Mouse (Mus musculus): Measurements from ENCODE around the gene Shisa8.

Gene Shisa8

DNA sequence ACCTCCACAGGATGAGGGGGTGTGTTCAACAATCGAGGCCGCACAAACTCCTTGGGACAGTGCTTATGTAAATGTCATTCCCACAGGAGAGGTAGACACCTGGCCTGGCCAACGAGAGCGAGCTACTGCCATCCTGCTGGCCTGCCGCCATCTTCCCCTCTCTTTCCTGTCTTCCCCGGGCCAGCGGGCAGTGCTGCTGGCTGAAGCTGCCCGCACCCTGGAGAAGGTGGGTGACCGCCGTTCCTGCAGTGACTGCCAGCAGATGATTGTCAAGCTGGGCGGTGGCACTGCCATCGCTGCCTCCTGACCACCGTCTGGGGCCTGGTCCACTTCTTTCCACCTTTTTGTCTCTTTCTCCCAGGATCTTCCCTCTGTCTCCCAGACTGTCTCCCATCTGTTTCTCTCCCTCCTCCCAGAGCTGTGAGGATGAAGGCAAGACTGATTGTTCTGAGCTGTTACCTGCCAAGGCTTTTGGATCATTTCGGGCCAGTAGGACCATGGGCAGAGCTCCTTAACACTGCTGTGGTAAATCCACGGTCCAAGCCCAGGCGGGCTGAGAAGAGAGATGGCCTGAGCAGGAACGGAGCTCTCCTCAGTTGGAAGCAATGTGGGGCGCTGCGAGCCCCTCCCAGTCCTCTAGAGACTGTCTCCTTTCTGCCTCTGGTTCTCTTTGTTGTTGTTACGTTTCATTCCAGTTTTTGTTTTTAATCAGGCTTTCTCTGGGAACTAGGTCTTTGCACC is 8.8 kb downstream of the Shisa8 start:
- DNase-seq = no peak

DNA sequence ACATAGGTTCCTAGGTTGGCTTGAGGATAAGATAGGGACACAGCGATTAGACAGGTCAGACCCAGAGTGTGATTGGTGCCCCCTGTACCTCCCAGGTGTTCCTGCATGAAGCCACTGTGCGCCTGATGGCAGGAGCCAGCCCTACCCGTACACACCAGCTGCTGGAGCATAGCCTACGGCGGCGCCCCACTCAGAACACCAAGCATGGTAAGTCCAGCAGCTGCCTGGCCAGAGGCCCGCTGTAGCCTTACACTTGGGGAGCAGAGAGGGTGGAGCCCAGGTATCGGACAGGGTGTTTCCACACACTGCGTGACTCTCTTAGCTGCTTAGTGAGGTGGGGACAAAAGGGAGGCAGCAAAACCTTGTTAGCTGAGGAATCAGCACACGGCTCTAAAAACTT is 9.5 kb downstream of the Shisa8 start:
- no peak for DNase-seq

DNA sequence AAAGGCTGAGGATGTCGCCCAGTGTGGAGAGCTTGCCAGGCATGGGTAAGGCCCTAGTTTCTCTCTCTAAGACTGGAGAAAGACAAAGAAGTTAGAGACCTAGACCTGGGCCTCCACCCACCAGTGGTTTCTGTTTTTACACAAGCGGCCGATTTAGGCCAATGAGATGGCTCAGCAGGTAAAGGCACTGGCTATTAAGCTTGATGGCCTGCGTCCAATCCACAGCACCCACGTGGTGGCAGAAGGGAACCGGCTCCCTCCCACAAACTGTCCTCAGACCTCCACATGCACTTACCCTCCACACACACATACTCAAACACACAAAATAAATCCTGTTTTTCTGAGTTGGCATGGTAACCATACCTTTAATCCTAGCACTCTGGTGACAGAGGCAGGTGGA is 10.5 kb downstream of the Shisa8 start:
- DNase-seq = no peak

DNA sequence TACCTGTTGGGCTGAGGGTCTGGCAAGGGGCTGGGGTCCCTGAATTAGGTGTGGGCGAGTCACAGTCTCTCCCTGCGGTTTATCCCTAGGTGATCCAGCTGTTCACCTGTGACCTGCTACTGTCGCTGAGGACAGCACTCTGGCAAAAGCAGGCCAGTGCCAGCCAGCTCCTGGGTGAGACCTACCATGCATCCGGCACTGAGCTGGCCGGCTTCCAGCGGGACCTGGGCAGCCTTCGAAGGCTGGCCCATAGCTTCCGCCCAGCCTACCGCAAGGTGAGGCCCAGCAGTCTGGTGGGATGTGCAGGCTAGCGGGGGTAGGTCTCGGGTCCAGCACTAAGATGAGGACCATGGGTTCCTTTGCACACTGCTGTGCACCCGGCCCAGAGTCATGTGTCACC is 13.1 kb downstream of the Shisa8 start:
- no peak for DNase-seq

DNA sequence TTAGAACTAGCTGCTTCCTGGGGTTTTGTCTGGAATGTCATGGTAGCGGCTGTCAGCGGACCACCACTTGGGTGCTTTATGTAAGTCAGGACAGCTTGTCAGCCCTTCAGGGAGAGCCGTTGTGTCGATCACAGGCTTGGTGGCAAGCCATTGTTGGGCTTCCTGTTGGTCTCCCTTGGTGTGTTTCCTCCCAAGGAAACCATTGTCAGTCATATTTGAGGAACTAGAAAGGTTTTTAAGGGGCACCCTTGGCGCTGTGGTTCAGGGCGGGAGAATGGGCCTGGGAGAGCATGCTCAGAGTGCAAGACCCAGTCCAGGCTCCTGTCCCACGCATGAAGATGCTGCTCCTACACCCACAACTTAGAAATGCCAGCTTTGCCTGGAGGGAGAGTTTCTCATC is 14.3 kb downstream of the Shisa8 start:
- DNase-seq = no peak

DNA sequence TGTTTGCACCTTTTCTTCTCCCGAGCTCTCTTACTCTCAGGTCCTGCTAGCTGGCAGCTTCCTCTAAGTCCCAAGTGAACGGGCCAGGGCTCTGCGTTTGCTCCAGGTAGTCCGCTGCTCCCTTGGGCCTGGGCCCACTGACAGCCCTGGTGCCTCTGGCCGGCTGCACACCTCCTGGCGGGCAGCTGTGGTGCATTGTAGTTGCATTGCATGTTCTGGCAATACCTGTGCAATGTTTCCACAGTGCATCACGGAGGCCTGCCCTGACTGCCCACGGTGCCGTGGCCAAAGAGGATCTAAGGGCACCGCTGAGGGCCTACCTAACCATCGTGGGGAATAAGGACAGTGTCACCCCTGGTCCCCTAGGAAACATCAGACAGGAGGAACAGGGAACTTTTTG is 14.7 kb downstream of the Shisa8 start:
- no peak for DNase-seq

DNA sequence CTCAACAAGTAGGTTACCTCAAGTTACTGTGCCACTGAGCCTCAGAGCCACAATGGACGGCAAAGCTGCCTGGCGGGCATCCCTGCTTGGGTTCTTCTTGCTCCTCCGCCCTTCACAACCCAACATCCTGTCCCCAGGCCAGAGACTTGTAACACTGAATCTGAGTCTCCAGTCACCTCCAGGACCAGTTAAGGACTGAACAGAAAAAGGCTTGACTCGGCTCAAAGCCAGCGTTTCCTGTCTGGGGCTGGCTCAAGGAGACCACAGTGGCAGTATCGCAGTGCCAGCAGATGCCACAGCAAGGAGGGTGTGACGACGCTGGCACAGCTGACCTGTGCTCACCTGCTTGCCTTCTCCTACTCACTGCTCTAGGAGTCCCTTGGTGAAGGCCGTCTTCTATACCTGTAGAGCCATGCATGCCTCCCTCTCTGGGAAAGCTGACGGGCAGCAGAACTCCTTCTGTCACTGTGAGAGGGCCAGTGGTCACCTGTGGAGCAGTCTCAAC is 15.3 kb downstream of the Shisa8 start:
- no peak for DNase-seq

DNA sequence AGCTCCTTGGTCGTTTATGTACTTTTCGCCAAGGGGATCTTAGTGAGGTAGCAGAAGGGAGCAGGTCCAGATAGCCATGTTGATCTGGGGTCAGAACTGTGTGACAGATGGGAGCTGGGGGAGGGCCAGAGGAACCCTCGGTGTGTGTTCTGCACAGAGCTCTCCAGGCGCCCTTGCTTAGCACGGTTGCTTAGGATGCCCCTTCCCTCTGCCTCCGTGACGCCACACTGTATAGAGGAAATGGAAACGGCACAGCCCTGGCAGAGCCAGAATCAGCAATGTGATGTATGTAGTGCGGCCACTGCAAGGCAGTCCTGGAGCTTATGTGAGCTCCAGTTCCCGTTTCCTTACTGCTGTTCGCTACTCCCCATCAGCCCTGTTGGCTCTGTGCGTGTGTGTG is 16.3 kb downstream of the Shisa8 start:
- DNase-seq = no peak

DNA sequence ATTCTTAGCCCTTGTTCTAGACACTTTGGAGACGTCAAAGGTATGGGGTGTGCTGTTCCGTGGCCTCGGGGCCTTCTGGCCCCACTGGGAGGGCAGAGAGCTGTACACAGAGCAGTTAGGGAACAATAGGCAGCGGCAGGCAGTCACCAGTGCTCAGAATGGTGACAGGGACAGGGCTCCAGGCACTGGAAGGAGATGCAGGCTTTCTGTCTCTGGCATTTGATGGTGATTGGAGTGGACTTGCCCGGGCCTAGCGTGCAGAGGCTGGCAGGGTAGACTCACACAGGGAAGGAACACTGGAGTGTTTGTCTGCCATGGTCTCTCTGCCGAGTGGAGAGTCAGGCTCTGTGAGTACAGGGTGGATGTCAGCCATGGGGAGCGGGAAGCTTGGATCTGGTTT is 20.0 kb downstream of the Shisa8 start:
- DNase-seq = no peak

DNA sequence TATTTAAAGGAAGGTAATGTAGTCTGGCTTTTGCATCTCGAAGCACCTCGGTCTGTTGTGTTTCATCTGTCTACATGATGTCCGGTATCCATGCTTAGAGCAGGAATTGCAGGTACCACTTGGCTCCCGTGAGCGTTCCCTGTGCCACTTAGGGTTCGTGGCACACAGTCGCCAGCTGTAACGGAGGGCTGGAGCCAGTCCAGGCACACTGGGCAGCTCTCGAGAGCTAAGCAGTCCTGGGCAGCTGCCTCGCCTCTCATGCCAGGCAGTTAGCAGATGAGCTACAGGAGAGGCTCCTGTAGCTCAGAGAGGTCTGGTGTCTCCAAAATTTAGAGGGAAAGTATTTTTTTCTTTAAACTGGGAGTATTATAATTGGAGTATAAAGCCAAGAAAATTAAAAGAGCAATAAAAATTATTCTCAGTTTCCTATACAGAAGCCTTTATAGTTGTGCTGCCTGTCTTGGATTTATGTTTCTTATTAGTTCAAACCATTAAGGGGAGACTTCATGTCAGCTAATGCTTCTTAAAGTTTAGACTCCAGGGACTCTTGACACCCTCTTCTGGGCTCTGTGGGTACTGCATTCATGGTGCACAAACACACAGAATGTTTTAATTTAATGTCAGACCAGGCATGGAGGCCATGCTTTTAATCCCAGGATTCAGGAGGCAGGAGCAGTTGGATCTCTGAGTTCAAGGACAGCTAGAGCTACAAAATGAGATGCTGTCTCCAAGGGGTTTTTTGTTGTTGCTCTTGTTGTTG is 24.0 kb downstream of the Shisa8 start:
- DNase-seq = no peak

DNA sequence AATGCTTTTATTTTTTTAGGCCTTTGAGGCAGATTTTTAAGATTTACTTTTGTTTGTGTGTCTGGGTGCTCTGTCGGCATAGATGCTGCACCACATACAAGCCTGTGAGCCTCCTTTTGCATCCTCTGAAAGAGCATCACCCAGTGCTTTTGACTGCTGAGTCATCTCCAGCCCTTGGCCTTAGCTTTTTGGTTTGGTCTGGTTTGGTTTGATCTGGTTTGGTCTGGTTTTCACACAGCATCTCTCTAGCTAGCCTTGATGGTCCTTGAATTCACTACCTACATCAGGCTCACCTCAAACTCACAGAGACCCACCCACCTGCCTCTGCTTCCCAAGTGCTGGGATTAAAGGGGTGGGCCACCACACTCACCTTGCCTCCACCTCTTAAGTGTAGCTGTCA is 24.7 kb downstream of the Shisa8 start:
- no peak for DNase-seq

DNA sequence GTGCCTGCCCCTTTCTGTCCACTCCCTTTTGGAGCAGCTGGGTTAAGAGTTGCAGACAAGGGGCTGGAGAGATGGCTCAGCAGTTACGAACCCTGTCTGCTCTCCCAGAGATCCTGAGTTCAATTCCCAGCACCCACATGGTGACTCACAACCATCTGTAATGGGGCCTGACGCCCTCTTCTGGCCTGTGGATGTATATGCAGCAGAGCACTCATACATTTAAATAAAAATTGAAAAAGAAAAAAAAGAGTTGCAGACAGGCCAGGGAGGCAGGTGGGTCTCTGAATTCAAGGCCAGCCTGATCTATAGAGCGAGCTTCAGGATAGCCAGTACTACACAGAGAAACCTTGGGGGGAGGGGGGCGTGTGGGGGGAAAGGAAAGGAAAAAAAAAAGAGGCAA is 25.2 kb downstream of the Shisa8 start:
- no peak for DNase-seq

DNA sequence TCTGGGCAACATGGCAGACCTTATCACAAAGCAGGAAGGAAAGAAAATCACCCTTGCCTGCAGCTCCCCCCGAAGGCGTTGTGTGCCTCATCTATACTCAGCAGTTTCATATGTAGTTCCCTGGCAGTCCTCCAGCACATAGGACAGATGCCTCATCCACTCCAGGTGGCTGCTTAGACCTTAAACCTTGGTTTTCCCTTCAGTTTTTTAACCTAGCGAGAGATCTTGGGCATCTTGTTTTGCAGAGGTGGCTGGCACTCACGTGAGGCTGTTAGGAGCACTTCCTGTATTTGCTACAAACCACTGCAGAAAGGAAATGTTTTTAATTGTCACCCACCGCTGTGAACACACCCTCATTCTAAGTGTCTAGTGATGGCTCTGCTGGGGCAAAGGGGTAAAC is 25.7 kb downstream of the Shisa8 start:
- DNase-seq = no peak

DNA sequence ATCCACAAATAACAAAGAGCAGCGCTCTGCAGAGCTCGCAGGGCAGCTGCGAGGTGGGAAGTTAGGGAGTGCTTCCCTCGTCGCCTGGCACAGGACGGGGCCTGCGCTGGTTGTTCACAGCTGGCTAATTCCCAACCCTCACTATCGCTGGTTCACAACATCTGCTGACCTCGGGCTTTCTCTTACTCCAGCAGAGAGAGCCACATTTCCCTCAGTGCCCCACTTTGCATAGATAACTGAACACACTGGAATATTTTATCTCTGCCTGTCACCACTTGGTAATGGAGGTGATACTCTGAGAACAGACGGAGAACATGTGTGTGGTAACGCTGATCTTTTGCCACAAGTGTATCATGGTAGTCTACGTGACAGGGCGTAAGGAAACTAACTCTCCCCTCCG is 26.5 kb downstream of the Shisa8 start:
- no peak for DNase-seq

DNA sequence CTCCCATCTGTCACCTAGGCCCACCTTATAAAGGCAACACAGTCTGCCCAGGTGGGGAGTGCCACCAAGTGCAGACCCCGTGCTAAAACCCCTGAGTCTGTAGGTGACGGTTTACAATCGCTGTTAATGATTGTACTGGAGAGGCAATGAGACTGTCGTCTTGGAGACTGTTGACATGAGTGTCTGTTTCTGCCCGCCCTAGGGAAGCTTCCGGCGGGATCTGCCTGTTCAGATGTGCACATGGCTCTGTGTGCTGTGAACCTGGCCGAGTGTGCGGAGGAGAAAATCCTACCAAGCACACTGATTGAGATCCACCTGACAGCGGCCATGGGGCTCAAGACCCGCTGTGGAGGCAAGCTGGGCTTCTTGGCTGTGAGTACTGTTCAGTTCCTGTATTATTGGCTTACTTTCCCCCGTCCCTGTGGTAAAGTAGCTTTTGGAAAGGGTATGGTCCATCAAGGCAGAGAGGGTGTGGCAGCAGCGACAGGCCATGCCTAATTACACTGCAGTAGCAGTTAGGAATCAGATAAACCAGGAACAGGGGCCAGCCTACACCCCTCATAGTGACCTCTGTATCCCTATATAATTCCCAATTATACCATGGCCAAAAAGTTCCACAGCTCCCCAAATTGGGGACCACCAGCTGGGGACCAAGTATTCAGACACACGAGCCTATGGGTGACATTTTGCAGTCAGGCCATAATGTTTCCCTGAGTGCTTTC is 27.4 kb downstream of the Shisa8 start:
- DNase-seq = no peak

DNA sequence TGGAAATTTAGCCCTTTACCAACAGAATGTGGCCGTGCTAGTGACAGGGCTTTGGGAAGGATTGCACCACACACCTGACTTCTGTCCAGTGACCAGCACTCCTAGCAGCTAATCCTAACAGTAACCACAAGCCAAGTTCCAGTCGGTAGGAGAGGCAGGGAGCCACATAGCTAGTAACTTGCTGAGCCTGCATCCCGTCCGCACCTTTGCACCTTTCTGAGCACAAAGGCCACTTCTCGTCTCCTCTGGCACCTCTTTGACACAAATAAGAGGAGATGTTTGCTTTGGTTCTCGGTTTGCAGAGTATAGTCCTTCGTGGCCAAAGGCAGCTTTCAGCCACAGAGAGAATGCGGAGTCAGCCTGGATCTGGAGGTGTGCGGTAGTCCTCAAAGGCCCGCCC is 28.0 kb downstream of the Shisa8 start:
- DNase-seq = peak in 1 of 2 experiments; percentile 42

DNA sequence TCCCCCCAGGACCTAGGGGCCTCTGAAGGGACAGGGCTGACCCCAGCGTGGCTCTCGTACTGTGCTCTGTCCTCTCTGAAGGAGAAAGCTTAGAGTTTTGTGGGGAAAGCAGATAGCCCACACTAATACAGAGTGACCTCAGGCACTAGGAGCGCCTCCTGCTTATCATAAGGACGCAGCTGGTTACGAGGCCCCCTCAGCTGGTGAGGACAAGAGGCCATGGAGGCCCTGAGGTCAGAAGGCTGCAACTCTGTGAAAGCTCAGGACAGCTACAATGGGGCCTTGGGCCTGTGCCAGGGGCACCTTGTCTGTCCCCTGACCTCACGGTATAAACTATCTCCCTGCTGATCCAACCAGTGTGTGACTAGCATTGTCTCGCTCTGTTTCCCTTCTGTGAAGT is 28.4 kb downstream of the Shisa8 start:
- DNase-seq = no peak

DNA sequence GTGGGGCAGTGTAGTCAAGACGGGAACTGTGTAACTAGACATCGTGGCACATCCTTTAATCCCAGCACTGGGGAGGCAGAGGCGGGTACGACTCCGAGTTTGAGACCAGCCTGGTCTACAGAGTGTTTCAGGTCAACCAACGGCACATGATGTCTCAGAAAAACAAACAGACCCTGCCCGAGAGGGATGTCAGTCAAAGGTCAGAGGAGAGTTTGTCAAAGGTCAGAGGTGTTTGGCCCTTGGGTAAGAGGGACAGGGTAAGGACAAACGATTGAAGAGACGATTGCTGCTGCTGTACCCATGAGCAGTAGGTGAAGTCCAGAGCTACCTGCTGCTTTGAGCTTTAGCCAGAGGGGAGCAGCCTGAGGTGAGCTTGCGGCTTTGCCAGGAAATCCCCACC is 29.0 kb downstream of the Shisa8 start:
- no peak for DNase-seq

DNA sequence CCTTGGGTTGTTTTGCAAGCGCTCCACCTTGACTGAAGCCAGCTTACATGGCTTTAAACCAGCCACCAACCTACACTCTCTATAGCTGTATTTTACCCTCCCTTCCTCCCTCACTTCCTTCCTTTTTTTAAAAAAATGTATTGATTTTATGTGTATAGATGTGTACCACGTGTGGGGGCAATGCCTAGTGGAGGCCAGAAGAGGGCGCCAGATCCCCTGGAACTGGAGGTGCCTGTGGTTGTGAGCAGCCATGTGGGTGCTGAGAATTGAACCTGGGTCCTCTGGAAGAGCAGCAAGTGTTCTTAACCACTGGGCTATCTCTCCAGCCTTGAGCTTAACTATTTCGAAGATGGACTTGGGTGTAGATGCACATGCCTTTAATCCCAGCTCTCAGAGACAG is 30.3 kb downstream of the Shisa8 start:
- no peak for DNase-seq

DNA sequence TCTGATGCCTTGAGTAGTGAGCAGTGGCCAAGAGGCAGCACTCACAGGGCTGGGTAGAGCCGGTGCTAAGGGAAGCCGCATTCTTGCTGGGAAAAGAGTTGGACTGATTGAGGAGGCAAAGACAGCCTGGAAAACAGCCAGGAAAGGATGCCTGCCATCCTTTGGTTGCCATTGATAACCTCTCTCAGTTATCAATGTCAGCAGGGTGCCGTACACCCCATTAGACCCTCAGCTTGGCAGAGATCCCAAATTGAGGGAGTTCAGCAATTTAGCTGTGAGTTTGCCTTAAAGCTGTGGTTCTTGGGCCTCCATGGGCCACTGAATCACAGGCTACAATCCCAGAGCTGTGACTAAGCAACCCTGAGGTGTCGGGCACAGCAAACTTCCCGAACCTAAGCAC is 31.5 kb downstream of the Shisa8 start:
- DNase-seq = no peak

DNA sequence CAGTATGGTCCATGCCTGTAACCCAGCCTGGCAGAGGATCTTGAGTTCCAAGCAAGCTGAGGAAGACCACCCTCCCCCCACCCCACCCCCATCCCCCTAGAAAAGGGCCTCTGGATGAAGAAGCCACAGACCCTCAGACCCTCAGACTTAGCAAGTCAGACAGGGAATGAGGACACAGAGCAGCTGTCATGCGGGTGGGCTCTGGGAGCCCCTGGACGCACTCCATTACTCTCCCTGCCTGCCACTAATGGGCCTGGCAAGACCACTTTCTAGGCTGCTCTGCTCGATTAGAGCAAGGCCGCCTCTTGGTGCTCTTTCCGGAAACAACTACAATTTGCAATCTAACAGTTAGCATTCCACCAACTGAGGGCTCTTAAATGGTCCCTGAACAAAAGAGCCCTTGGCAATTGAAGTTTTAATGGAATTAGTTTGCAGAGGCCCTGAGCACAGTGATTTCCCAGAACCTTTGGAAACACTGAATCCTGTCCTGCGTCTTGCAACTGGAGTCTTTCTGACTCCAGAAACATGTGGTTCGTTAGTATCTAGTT is 34.8 kb downstream of the Shisa8 start:
- DNase-seq = no peak

DNA sequence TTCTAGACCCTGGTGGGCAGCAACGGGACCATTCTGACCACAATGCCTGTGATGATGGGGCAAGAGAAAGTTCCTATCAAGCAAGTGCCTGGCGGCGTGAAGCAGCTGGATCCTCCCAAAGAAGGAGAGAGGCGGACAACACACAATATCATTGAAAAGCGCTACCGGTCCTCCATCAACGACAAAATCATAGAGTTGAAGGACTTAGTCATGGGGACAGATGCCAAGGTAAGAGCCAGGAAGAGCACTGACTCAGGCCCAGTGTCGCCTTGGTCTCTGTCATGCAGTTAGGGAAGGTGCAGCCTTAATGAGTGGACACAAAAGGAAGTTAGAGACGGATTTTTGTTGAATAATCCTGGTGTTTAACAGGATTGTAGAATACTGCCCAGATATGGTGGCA is 37.5 kb downstream of the Shisa8 start:
- DNase-seq = no peak

DNA sequence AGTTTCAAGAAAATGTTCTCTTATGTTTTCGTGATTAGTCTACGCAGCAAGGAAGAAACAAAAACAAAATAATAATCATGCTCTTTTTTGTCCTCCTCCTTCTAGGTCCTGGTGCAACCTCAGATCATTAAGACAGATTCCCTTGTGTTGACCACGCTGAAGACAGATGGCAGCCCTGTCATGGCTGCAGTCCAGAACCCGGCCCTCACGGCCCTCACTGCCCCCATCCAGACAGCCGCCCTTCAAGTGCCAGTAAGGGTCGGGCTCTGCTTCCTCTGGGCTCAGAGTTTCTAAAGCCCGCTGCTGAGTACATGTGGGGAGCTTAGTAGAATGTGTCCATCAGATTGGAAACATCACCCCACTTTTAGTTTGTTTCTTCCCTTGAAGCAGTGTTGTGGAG is 40.0 kb downstream of the Shisa8 start:
- DNase-seq = no peak

Data from lung, adult 18-20 months (tissue).